Mouse (Mus musculus) G1E (cell line): ENCODE data around the gene Lpar4.

Experiments used
- CTCF ChIP-seq: IDR thresholded peaks from 2 replicates; pipeline ENCODE4 v1.5.1; 2012; ENCODE audit warnings: low read depth, low read length, inconsistent platforms, mixed read lengths
- GATA2 ChIP-seq: IDR thresholded peaks from 2 replicates; pipeline ENCODE4 v1.6.1; 2012; ENCODE audit warnings: low read depth, low read length, inconsistent platforms, borderline replicate concordance

GRCm38 (mm10) chrX:106920828-106921619 lies 599 bp downstream of the Lpar4 start:
- TF ChIP-seq CTCF (no peak), GATA2 (no peak)
